Mouse (Mus musculus) cortical plate, adult 2 months (tissue): ENCODE results near the gene Clptm1. TPM values are rescaled to one million over a fixed set of nuclear protein-coding genes. Genes with fewer than 3 reads are reported as not detected.

ENCODE experiments used
- H3K27ac ChIP-seq: fragments of 200-500 bp; 2 replicates; pipeline ENCODE4 v1.5.1; 2012; ENCODE audit warnings: low read length, control low read depth, inconsistent platforms; ENCODE audit not compliant: insufficient read depth
- H3K4me1 ChIP-seq: fragments of 200-500 bp; 2 replicates; pipeline ENCODE4 v1.6.1; 2011; ENCODE audit warnings: low read length; ENCODE audit not compliant: control insufficient read depth, insufficient read depth
- H3K4me3 ChIP-seq: fragments of 200-500 bp; 2 replicates; pipeline ENCODE4 v1.5.1; 2011; ENCODE audit warnings: mild to moderate bottlenecking, low read length, control low read depth; ENCODE audit not compliant: insufficient read depth
- CTCF ChIP-seq: fragments of 200-500 bp; IDR thresholded peaks from 2 replicates; pipeline ENCODE4 v1.5.1; 2011; ENCODE audit warnings: mild to moderate bottlenecking, control low read depth, low read length; ENCODE audit not compliant: insufficient read depth; ENCODE audit errors: extremely low read depth
- POLR2A ChIP-seq: fragments of 200-500 bp; IDR thresholded peaks from 2 replicates; pipeline ENCODE4 v1.6.1; 2011; ENCODE audit warnings: mild to moderate bottlenecking, low read length, control low read depth; ENCODE audit not compliant: insufficient read depth; ENCODE audit errors: extremely low read depth
- polyA plus RNA-seq: library from polyadenylated mRNA; depleted of rRNA; stranded (reverse); fragments of >200 nt; gene quantifications from 2 replicates; pipeline ENCODE4 v1.2.3, GENCODE M21; 2012; rRNA removed

Clptm1 gene
- 146 and 147 TPM in 2 replicates for polyA plus RNA-seq

GRCm38 (mm10) chr7:19664955-19665841 is at the start of gene Clptm1:
Gene Clptm1, minus strand, starts transcription at chr7:19665033.
- TF ChIP-seq CTCF (peak; percentile 20; the same call in 1 of the 2 replicates), POLR2A (peak; percentile 31; the same call in 1 of the 2 replicates)
- peak within 1 kb of the TSS; percentile 58 for H3K4me3 ChIP-seq
- peak within 1 kb of the TSS; percentile 81 for H3K27ac ChIP-seq
- peaks cover 4% of the 10 kb centered on the region; the same call in 1 of the 2 replicates for H3K4me1 ChIP-seq

GRCm38 (mm10) chr7:19713598-19713997 is 48.8 kb upstream of the Clptm1 start:
- no peak overlapping the region for H3K27ac ChIP-seq
- no peak overlapping the region for H3K4me3 ChIP-seq
- no peaks in the 10 kb centered on the region for H3K4me1 ChIP-seq
- no peak for TF ChIP-seq POLR2A
- no peak for TF ChIP-seq CTCF

- TF ChIP-seq POLR2A (no peak), CTCF (peak; percentile 33)
- H3K4me1 ChIP-seq, result no peaks in the 10 kb centered on the region
- H3K27ac ChIP-seq, result no peak overlapping the region
- no peak overlapping the region for H3K4me3 ChIP-seq
Measured at GRCm38 (mm10) chr7:19713196-19713595, 48.4 kb upstream of the Clptm1 start.

GRCm38 (mm10) chr7:19712414-19712813 is 47.6 kb upstream of the Clptm1 start:
- no peak for TF ChIP-seq POLR2A
- TF ChIP-seq CTCF, result 0 out of 2 replicates have a peak, but pooled peaks have one; percentile 14

GRCm38 (mm10) chr7:19710650-19711049 is 45.8 kb upstream of the Clptm1 start:
- Histone ChIP-seq H3K4me3 (no peak overlapping the region), H3K27ac (no peak overlapping the region), H3K4me1 (no peaks in the 10 kb centered on the region)
- TF ChIP-seq POLR2A, result no peak
- TF ChIP-seq CTCF, result no peak

More at GRCm38 (mm10) chr7:19712414-19712813, 47.6 kb upstream of the Clptm1 start:
- Histone ChIP-seq H3K27ac (no peak overlapping the region), H3K4me1 (no peaks in the 10 kb centered on the region), H3K4me3 (no peak overlapping the region)

GRCm38 (mm10) chr7:19705271-19705670 is 40.4 kb upstream of the Clptm1 start:
- no peak overlapping the region for H3K4me3 ChIP-seq
- no peak for TF ChIP-seq POLR2A
- no peak for TF ChIP-seq CTCF
- no peaks in the 10 kb centered on the region for H3K4me1 ChIP-seq
- no peak overlapping the region for H3K27ac ChIP-seq

GRCm38 (mm10) chr7:19704475-19704874 is 39.6 kb upstream of the Clptm1 start:
- Histone ChIP-seq H3K27ac (no peak overlapping the region), H3K4me3 (no peak overlapping the region), H3K4me1 (peaks cover under 1% of the 10 kb centered on the region; the same call in 1 of the 2 replicates)
- TF ChIP-seq POLR2A, result no peak
- no peak for TF ChIP-seq CTCF

GRCm38 (mm10) chr7:19702859-19703555 is 38.2 kb upstream of the Clptm1 start:
- H3K4me1 ChIP-seq, result peaks cover 4% of the 10 kb centered on the region; the same call in 1 of the 2 replicates
- no peak overlapping the region for H3K27ac ChIP-seq
- TF ChIP-seq POLR2A (no peak), CTCF (no peak)
- H3K4me3 ChIP-seq, result no peak overlapping the region

GRCm38 (mm10) chr7:19701069-19701761 is 36.4 kb upstream of the Clptm1 start:
- no peak for TF ChIP-seq POLR2A
- TF ChIP-seq CTCF, result peak; percentile 60
- H3K4me3 ChIP-seq, result no peak overlapping the region
- peak overlapping the region; percentile 83; the same call in 1 of the 2 replicates for H3K27ac ChIP-seq
- H3K4me1 ChIP-seq, result peaks cover 4% of the 10 kb centered on the region; the same call in 1 of the 2 replicates
